Mouse (Mus musculus): ENCODE measurements around the gene Fam221a. TPM values are rescaled to one million over a fixed set of nuclear protein-coding genes. Genes with fewer than 3 reads are reported as not detected.

Gene Fam221a
- total RNA-seq (2023): 1 to 10 TPM; 3.6 to 4.7 TPM

DNA sequence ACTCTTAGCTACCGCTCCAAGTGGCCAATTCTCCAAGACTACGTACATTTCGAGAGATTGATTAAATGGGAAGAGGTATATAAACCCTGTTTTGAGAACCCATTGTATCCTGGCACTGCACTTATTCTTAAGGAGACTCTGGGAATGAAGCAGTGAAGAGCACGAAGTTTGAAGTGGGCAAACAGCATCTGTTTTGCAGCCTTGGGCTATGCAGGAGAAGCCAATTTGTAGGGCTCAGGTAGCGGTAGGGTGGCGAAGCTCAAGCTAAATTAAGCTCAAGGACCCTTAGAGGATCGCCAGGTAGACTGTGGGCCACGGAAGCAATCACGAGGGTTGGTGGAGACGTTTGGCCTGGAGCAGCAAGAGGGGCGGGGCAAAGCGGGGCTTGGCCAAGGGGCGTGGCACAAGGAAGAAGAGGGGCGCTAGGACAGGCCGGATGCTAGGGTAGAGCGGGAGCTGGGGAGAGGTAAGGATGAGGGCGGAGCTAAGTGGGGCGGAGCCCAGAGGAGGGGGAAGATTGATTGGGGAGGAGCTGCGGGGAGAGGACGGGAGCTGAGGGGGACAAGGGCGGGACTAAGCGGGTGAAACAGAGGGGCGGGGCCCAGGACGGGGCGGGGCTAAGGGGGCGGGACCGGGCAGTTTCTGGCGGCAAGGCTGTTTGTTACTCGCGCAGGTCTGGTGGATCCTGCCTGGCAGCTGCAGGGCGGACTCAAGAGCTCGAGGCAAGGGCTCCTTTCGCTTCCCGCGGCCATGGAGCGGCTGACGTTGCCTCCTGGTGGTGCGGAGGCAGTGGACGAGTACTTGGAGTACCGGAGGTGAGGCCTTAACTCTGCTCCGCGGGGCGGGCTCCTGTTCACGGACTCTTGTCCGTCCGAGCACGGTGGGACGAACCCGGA is at the start of gene Fam221a:
TSS of gene Fam221a (plus strand) at position 581 of the 896 bp plus-strand sequence.

GRCm38 (mm10) chr6:49318966-49319594 is 48.5 kb upstream of the Fam221a start, which contains the start of gene Ccdc126:
TSS of gene Ccdc126 (plus strand) at chr6:49319274.

DNA sequence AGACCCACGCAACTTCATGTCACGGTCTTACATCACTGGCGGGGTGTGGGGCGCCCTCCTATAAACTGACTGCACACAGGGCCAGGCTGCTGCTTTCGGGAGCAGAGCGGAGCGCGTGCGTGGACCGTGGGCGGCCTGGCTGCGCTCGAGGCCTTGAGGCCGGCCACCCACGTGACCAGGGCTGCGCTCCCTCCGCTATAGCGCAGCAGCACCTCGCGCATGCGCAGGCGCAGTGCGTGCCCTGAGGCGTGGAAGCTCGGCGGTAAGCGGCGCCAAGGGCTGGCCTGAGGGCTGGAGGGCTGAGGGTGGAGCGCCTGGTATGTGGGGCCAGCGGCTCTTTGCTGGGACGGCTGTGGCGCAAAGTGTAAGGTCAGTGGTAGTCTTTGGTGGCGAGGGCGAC is 27.8 kb downstream of the Fam221a start, which contains the start of gene Stk31:
TSS of gene Stk31 (plus strand) at position 289 of the 400 bp plus-strand sequence.

Other genes starting within 250 kb of the Fam221a start
- gene Igf2bp3, start 152.8 kb upstream of the Fam221a start, total RNA-seq (2023): under 1 TPM in 1 of 2 experiments, not detected in 1; 0.13 TPM
- 100 to 1,000 TPM; 146 to 170 TPM for gene Tra2a, start 103.7 kb upstream of the Fam221a start, total RNA-seq (2023)
- gene Ccdc126, start 48.5 kb upstream of the Fam221a start, total RNA-seq (2023): 10 to 100 TPM; 16.8 to 17.8 TPM
- not detected for gene Stk31, start 27.9 kb downstream of the Fam221a start, total RNA-seq (2023)

Data from neutrophil, adult 83 days (primary cell).